Mouse (Mus musculus) olfactory bulb, adult 2 months (tissue): ENCODE data around the gene D630036H23Rik.

Experiments used
- CTCF ChIP-seq: fragments of 200-500 bp; IDR thresholded peaks from 2 replicates; pipeline ENCODE4 v1.5.1; 2012; ENCODE audit warnings: low read depth, mild to moderate bottlenecking, low read length, moderate library complexity; ENCODE audit not compliant: insufficient read depth
- POLR2A ChIP-seq: fragments of 200-500 bp; IDR thresholded peaks from 2 replicates; pipeline ENCODE4 v1.6.1; 2012; ENCODE audit warnings: mild to moderate bottlenecking, low read depth, low read length, moderate library complexity; ENCODE audit not compliant: insufficient read depth

- TF ChIP-seq CTCF (no peak), POLR2A (no peak)
These were observed 8.6 kb downstream of the D630036H23Rik start for GRCm38 (mm10) chr12:36373237-36373998.
